Mouse (Mus musculus) heart, embryonic 11.5 days (tissue): ENCODE measurements around the gene Prr3. TPM values are rescaled to one million over a fixed set of nuclear protein-coding genes. Genes with fewer than 3 reads are reported as not detected.
"Not testable (repeated sequence)": the region's sequence is repeated elsewhere in the genome, so short reads cannot be mapped to it uniquely, and the experiment has no call there.

Experiments
- ATAC-seq: fragments of 200-750 bp; cut with Nextera tagmentation; replicated peaks from 2 replicates; pipeline ENCODE4 v1.8.0; 2017; ENCODE audit warnings: moderate library complexity; ENCODE audit not compliant: insufficient number of reproducible peaks, low FRiP score, low TSS enrichment
- H3K27ac ChIP-seq: fragments of 300-500 bp; sonication (generic); 2 replicates; pipeline ENCODE4 v1.5.1; 2014; ENCODE audit warnings: mild to moderate bottlenecking, low read depth, low read length
- H3K27me3 ChIP-seq: fragments of 300-500 bp; sonication (generic); 2 replicates; pipeline ENCODE4 v1.6.1; 2014; ENCODE audit warnings: mild to moderate bottlenecking, low read length, mixed read lengths; ENCODE audit not compliant: control insufficient read depth, insufficient read depth
- H3K36me3 ChIP-seq: fragments of 300-500 bp; sonication (generic); 2 replicates; pipeline ENCODE4 v1.6.1; 2014; ENCODE audit warnings: mild to moderate bottlenecking, low read length, moderate library complexity, mixed read lengths; ENCODE audit not compliant: control insufficient read depth, insufficient read depth
- H3K4me1 ChIP-seq: fragments of 300-500 bp; sonication (generic); 2 replicates; pipeline ENCODE4 v1.6.1; 2014; ENCODE audit warnings: low read length; ENCODE audit not compliant: control insufficient read depth, insufficient read depth
- H3K4me2 ChIP-seq: fragments of 300-500 bp; sonication (generic); 2 replicates; pipeline ENCODE4 v1.6.1; 2014; ENCODE audit warnings: mild to moderate bottlenecking, moderate library complexity
- H3K4me3 ChIP-seq: fragments of 300-500 bp; sonication (generic); 2 replicates; pipeline ENCODE4 v1.5.1; 2014; ENCODE audit warnings: low read depth, low read length
- H3K9ac ChIP-seq: fragments of 300-500 bp; sonication (generic); 2 replicates; pipeline ENCODE4 v1.6.1; 2014; ENCODE audit warnings: mild to moderate bottlenecking, low read depth, low read length, moderate library complexity
- H3K9me3 ChIP-seq: fragments of 300-500 bp; sonication (generic); replicated peaks from 2 replicates; pipeline ENCODE4 v1.6.1; 2016; ENCODE audit warnings: low read length; ENCODE audit not compliant: control insufficient read depth
- WGBS: fragments of 180-500 bp; shearing (Covaris S2); extraction: QIAGEN DNeasy Blood & Tissue Kit; methylation state at CpG from one replicate; pipeline ENCODE4 v1.1.7; 2014; ENCODE audit not compliant: insufficient replicate concordance; 5-methylcytosine and 5-hydroxymethylcytosine counted together
- polyA plus RNA-seq: library from polyadenylated mRNA; unstranded; fragments of >200 nt; fragmentation: Nextera tagmentation; extraction: Ambion mirVana; gene quantifications from 2 replicates; pipeline ENCODE4 v1.2.1, GENCODE M21; 2014

Gene Prr3
- polyA plus RNA-seq, 1 experiment from 2014 or later: 17.4 TPM

- 84% methylated on average over 2 of the region's 2 CpGs for WGBS
- H3K27ac ChIP-seq: no peak overlapping the region
- peaks cover 9% of the 10 kb centered on the region for H3K4me1 ChIP-seq
- H3K36me3 ChIP-seq: peaks cover 16% of the 10 kb centered on the region
- H3K4me3 ChIP-seq: no peak overlapping the region
- H3K4me2 ChIP-seq: no peak overlapping the region
- H3K9me3 ChIP-seq: no peaks in the 10 kb centered on the region
- H3K9ac ChIP-seq: no peak overlapping the region
- H3K27me3 ChIP-seq: no peaks in the 10 kb centered on the region
- ATAC-seq: no peak
Measured at GRCm38 (mm10) chr17:35967621-35968020, 12.4 kb downstream of the Prr3 start.

GRCm38 (mm10) chr17:35963279-35963678 lies 16.8 kb downstream of the Prr3 start:
- peaks cover 45% of the 10 kb centered on the region for H3K36me3 ChIP-seq
- no peaks in the 10 kb centered on the region for H3K9me3 ChIP-seq

GRCm38 (mm10) chr17:35958533-35959223 lies 21.4 kb downstream of the Prr3 start:
- no peaks in the 10 kb centered on the region for H3K27me3 ChIP-seq
- no peak overlapping the region for H3K9ac ChIP-seq
- H3K36me3 ChIP-seq: peaks cover 51% of the 10 kb centered on the region
- H3K4me1 ChIP-seq: no peaks in the 10 kb centered on the region
- no peak overlapping the region for H3K4me2 ChIP-seq
- no peak overlapping the region for H3K4me3 ChIP-seq
- ATAC-seq: no peak
- H3K9me3 ChIP-seq: no peaks in the 10 kb centered on the region
- 94% methylated on average over 15 of the region's 15 CpGs for WGBS
- no peak overlapping the region for H3K27ac ChIP-seq

More at GRCm38 (mm10) chr17:35963279-35963678, 16.8 kb downstream of the Prr3 start:
- no peak for ATAC-seq
- H3K27ac ChIP-seq: no peak overlapping the region
- WGBS: 90% methylated on average over 10 of the region's 10 CpGs
- H3K4me3 ChIP-seq: no peak overlapping the region
- peaks cover 1% of the 10 kb centered on the region; the same call in 1 of the 2 replicates for H3K4me1 ChIP-seq
- no peak overlapping the region for H3K4me2 ChIP-seq
- H3K9ac ChIP-seq: no peak overlapping the region
- no peaks in the 10 kb centered on the region for H3K27me3 ChIP-seq

GRCm38 (mm10) chr17:35954665-35955064 lies 25.4 kb downstream of the Prr3 start:
- Histone ChIP-seq H3K27me3 (no peaks in the 10 kb centered on the region), H3K27ac (no peak overlapping the region), H3K4me3 (no peak overlapping the region), H3K9ac (no peak overlapping the region), H3K4me2 (no peak overlapping the region), H3K4me1 (no peaks in the 10 kb centered on the region), H3K36me3 (peaks cover 21% of the 10 kb centered on the region), H3K9me3 (no peaks in the 10 kb centered on the region)
- no peak for ATAC-seq
- WGBS: 72% methylated on average over 8 of the region's 8 CpGs

GRCm38 (mm10) chr17:35952559-35952958 lies 27.5 kb downstream of the Prr3 start:
- not testable (repeated sequence) for H3K4me3 ChIP-seq, H3K27ac ChIP-seq, H3K9ac ChIP-seq, ATAC-seq, H3K4me1 ChIP-seq, H3K9me3 ChIP-seq, H3K27me3 ChIP-seq, H3K4me2 ChIP-seq, H3K36me3 ChIP-seq
- WGBS: 59% methylated on average over 1 of the region's 3 CpGs

GRCm38 (mm10) chr17:35950946-35951345 lies 29.1 kb downstream of the Prr3 start:
- not testable (repeated sequence) for H3K9me3 ChIP-seq, ATAC-seq, H3K4me3 ChIP-seq, H3K27me3 ChIP-seq, H3K4me2 ChIP-seq, H3K27ac ChIP-seq, H3K36me3 ChIP-seq, H3K4me1 ChIP-seq, H3K9ac ChIP-seq

GRCm38 (mm10) chr17:35939941-35940340 lies 40.1 kb downstream of the Prr3 start:
- Histone ChIP-seq H3K36me3 (no peaks in the 10 kb centered on the region), H3K27ac (no peak overlapping the region), H3K4me1 (no peaks in the 10 kb centered on the region), H3K27me3 (no peaks in the 10 kb centered on the region), H3K4me2 (no peak overlapping the region), H3K4me3 (no peak overlapping the region), H3K9me3 (no peaks in the 10 kb centered on the region), H3K9ac (no peak overlapping the region)
- WGBS: 50% methylated on average over 1 of the region's 1 CpGs
- no peak for ATAC-seq

GRCm38 (mm10) chr17:35939108-35939507 lies 40.9 kb downstream of the Prr3 start:
- H3K9ac ChIP-seq: no peak overlapping the region
- no peak overlapping the region for H3K27ac ChIP-seq
- H3K36me3 ChIP-seq: no peaks in the 10 kb centered on the region
- ATAC-seq: no peak
- H3K4me2 ChIP-seq: no peak overlapping the region
- H3K27me3 ChIP-seq: no peaks in the 10 kb centered on the region
- no peaks in the 10 kb centered on the region for H3K9me3 ChIP-seq
- 56% methylated on average over 2 of the region's 2 CpGs for WGBS
- H3K4me1 ChIP-seq: no peaks in the 10 kb centered on the region
- H3K4me3 ChIP-seq: no peak overlapping the region

GRCm38 (mm10) chr17:35937700-35938348 lies 42.2 kb downstream of the Prr3 start:
- WGBS: 35% methylated on average over 2 of the region's 2 CpGs
- Histone ChIP-seq H3K27ac (no peak overlapping the region), H3K4me3 (no peak overlapping the region), H3K36me3 (no peaks in the 10 kb centered on the region), H3K4me1 (no peaks in the 10 kb centered on the region), H3K4me2 (no peak overlapping the region), H3K9ac (no peak overlapping the region), H3K9me3 (no peaks in the 10 kb centered on the region), H3K27me3 (no peaks in the 10 kb centered on the region)
- ATAC-seq: peak; percentile 18; the same call in 1 of the 2 replicates
